Mouse (Mus musculus): ENCODE results near the gene Afmid.
A peak's percentile ranks its signal among the peaks of the same experiment; 100 is the strongest.
"Not testable (repeated sequence)": the region's sequence is repeated elsewhere in the genome, so short reads cannot be mapped to it uniquely, and the experiment has no call there.

Gene Afmid

DNA sequence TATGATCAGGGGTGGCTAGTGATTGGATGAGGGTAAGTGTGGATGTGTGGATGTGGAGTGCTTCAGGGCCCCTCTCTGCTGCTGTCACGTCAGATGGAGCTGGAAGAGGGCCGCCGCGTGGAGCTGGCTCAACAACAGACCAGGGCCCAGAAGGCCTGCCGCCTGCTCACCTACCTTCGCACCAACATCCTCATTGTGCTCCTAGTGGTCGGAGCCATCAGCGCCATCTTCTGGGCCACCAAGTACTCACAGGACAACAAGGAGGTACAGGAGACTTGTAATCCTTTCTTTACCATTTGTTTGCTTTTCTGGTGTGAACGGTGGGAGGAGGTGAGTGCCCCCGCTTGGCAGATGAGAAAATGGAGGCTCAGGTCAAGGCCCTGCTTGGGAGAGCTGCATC is 39.4 kb upstream of the Afmid start:
- H3K27me3 ChIP-seq (ENCODE audit: control insufficient read depth, insufficient read depth, low read length, poor library complexity, severe bottlenecking) = no peaks in the 10 kb centered on the region
- H3K36me3 ChIP-seq (ENCODE audit: control insufficient read depth, insufficient read depth, low read length, poor library complexity, severe bottlenecking) = peaks cover 18% of the 10 kb centered on the region
- DNase-seq (ENCODE audit: low read depth, low spot score) = peak; percentile 88

DNA sequence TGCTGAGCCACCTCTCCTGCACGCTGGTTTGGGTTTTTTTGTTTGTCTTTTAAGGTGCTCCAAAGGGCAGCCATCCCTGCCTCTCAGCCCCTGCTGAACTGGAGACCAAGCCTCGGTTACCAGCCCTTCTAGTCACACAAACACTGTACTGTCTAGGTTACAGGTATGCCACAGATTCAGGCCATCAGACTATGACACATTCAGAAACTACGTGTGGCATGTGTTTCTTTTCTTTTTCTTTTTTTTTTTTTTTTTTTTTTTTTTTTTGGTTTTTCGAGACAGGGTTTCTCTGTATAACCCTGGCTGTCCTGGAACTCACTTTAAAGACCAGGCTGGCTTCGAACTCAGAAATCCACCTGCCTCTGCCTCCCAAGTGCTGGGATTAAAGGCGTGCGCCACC is 37.2 kb upstream of the Afmid start:
- H3K36me3 ChIP-seq (ENCODE audit: control insufficient read depth, insufficient read depth, low read length, poor library complexity, severe bottlenecking) = peaks cover 20% of the 10 kb centered on the region
- not testable (repeated sequence) for H3K27me3 ChIP-seq (ENCODE audit: control insufficient read depth, insufficient read depth, low read length, poor library complexity, severe bottlenecking); DNase-seq (ENCODE audit: low read depth, low spot score)

DNA sequence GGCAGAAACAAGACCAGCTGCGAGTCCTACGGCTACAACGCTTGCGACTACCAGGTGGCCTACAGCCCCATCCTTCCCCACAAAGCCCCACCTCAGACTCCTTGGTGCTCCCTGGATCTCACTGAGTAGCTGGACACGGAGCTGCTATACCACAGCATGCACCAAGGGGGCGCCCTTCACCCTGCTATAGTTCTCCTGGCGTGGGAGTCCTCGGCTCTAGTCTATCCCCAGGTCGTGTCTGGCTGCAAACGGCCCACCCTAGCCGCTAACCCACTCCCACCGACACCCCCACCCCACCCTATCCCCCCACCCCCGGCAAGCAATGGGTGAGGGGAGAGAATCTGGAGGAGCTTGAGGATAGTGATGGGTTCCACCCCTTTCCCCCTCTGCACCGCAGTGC is 35.4 kb upstream of the Afmid start:
- DNase-seq (ENCODE audit: low read depth, low spot score) = peak; percentile 83
- Histone ChIP-seq H3K36me3 (ENCODE audit: control insufficient read depth, insufficient read depth, low read length, poor library complexity, severe bottlenecking) (peaks cover 16% of the 10 kb centered on the region), H3K27me3 (ENCODE audit: control insufficient read depth, insufficient read depth, low read length, poor library complexity, severe bottlenecking) (no peaks in the 10 kb centered on the region)

DNA sequence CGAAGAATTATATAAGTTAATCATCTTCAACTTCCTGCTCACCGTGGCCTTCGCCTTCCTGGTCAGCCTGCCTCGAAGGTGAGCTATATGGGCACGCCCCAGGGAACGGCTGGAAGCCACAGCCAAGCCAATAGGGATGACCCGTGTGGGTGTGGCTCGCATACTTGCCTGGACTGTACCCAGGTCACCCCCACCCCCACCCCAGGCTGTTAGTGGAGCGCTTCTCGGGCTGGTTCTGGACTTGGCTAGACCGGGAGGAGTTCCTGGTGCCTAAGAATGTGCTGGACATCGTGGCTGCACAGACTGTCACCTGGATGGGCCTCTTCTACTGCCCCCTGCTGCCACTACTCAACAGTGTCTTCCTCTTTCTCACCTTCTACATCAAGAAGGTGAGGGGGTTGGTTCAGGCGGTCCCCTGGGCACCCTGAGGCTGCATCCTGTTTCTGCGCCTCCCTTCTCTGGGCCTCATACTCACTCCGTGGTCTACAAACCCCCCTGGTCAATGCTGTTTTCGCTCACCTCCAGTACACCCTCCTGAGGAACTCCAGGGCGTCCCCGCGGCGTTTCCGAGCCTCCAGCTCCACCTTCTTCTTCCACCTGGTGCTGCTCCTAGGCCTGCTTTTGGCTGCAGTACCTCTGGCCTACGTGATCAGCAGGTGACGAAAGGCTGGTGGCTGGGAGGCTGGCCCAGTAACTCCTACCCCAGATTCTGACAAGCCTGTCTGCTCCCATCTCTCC is 34.9 kb upstream of the Afmid start:
- peak; percentile 73 for DNase-seq (ENCODE audit: low read depth, low spot score)
- H3K36me3 ChIP-seq (ENCODE audit: control insufficient read depth, insufficient read depth, low read length, poor library complexity, severe bottlenecking) = peaks cover 14% of the 10 kb centered on the region
- H3K27me3 ChIP-seq (ENCODE audit: control insufficient read depth, insufficient read depth, low read length, poor library complexity, severe bottlenecking) = no peaks in the 10 kb centered on the region

DNA sequence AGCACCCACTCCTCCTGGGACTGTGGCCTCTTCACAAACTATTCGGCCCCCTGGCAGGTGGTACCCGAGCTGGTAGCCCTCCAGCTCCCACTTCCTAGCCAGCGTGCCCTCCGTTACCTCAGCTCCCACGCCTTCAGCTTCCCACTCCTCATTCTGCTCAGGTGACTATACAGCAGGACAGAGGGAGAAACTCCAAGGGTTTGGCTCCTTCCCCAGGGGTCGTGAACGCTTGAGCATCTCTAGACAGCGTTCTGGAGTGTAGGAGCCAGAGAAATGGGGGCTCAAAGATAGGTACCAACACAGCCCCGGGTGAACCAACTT is 34.3 kb upstream of the Afmid start:
- peaks cover 14% of the 10 kb centered on the region for H3K36me3 ChIP-seq (ENCODE audit: control insufficient read depth, insufficient read depth, low read length, poor library complexity, severe bottlenecking)

DNA sequence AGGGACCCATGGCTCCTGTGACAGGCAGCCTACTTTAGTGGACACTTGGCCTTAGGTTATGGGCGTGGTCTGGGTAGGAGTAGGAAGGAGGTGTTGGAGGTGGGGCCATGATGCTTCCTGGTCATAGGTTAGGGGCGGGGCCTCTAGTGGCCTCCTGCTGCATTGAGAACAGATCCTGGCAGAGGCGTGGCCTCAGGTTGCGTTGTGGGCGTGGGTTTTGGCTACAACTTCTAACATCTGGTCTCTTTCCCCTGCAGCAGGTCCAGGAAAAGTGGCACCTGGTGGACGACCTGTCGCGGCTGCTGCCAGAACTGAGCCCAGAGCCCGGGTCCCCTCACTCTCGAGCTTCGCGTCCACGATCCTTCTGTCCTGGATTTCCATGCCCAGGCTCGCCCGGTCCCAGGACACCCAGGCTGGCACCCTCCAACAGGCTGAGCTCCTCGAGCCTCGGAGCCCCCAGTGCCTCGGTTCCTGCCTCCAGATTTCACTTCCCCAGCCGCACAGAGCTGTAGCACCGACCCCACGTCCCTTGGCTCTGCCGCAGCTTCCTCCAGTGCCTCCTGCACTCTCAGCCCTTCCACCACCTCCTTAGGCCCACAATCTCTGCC is 33.3 kb upstream of the Afmid start:
- peaks cover 5% of the 10 kb centered on the region for H3K36me3 ChIP-seq (ENCODE audit: control insufficient read depth, insufficient read depth, low read length, poor library complexity, severe bottlenecking)
- no peaks in the 10 kb centered on the region for H3K27me3 ChIP-seq (ENCODE audit: control insufficient read depth, insufficient read depth, low read length, poor library complexity, severe bottlenecking)
- DNase-seq (ENCODE audit: low read depth, low spot score) = peak; percentile 87

More for the DNA sequence above, 34.3 kb upstream of the Afmid start:
- no peaks in the 10 kb centered on the region for H3K27me3 ChIP-seq (ENCODE audit: control insufficient read depth, insufficient read depth, low read length, poor library complexity, severe bottlenecking)
- no peak for DNase-seq (ENCODE audit: low read depth, low spot score)

DNA sequence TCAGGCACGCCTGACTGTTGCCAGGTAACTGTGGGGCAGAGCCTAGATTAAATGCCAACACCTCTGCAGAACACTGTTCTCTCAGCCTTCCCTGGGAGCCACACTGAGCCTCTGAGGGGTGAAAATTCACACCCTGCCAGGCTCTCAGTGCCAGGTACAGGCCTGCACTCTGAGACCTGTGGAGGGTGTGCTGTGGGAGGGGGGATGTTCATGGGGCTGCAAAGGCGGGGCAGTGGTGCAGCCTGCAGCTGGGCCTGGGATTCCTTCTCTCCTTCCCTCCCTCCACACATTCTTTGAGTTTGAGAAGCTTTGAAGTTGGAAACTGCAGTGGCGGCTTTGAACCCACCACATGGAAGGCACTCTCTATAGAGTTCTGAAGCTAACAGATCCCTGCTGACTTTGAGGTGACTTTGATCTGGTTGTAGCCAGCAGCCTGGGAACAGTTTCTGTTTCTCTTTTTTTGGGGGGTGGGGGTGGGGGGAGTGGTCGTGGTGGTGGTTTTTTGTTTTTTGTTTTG is 31.6 kb upstream of the Afmid start:
- peaks cover 2% of the 10 kb centered on the region; the same call in 1 of the 2 replicates for H3K36me3 ChIP-seq (ENCODE audit: control insufficient read depth, insufficient read depth, low read length, poor library complexity, severe bottlenecking)
- no peaks in the 10 kb centered on the region for H3K27me3 ChIP-seq (ENCODE audit: control insufficient read depth, insufficient read depth, low read length, poor library complexity, severe bottlenecking)
- no peak for DNase-seq (ENCODE audit: low read depth, low spot score)

DNA sequence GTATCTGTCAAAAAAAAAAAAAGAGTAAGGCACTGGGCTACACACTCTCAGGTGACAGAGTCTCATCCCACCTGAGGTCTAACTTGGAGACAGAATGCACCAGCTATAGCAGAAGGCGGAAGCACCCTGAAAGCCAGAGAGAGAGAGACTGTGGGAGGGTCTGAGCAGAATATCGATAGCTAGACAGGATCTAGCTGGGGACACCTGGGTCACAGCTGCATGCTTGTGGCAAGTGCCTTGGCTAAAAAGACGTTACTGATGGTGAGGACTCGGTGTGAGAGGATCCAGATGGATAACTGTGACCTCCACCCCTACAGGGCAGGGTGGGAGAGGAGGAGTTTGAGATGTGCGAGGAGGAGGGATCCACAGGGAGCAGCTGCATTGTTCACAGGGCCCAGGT is 28.8 kb upstream of the Afmid start:
- H3K36me3 ChIP-seq (ENCODE audit: control insufficient read depth, insufficient read depth, low read length, poor library complexity, severe bottlenecking) = no peaks in the 10 kb centered on the region
- DNase-seq (ENCODE audit: low read depth, low spot score) = no peak
- H3K27me3 ChIP-seq (ENCODE audit: control insufficient read depth, insufficient read depth, low read length, poor library complexity, severe bottlenecking) = no peaks in the 10 kb centered on the region

DNA sequence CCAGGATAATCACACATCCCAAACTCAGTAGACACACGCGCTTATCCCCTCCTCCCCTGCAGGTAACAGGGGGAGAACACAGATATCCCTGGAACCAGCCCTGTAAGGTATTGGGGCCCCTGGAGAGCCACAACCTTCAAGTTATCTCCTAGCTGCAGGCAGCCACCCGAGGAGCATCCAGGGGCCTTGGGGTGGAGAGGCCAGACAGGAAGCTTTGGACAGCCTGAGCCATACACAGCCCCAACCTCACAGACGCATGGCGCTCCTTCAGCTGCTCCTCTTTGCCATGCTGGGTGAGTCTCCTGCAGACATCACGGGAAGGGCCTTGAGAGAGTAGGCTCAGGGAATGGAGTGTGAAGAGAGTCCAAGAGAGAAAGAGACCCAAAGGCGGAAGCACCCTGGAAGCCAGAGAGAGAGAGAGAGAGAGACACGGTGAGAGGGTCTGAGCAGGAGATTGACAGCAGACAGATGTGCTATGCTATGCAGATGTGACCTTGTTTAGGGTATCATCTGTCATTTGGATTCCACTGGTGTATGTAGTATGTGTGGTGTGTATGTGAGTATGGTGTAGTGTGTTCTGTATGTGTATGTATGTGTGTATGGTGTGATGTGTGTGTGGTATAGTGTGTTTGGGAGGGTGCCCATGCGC is 28.1 kb upstream of the Afmid start, which contains the start of gene 6030468B19Rik:
TSS of gene 6030468B19Rik (plus strand) at position 150 of the 649 bp plus-strand sequence.
- DNase-seq (ENCODE audit: low read depth, low spot score) = no peak
- Histone ChIP-seq H3K36me3 (ENCODE audit: control insufficient read depth, insufficient read depth, low read length, poor library complexity, severe bottlenecking) (no peaks in the 10 kb centered on the region), H3K27me3 (ENCODE audit: control insufficient read depth, insufficient read depth, low read length, poor library complexity, severe bottlenecking) (no peaks in the 10 kb centered on the region)

DNA sequence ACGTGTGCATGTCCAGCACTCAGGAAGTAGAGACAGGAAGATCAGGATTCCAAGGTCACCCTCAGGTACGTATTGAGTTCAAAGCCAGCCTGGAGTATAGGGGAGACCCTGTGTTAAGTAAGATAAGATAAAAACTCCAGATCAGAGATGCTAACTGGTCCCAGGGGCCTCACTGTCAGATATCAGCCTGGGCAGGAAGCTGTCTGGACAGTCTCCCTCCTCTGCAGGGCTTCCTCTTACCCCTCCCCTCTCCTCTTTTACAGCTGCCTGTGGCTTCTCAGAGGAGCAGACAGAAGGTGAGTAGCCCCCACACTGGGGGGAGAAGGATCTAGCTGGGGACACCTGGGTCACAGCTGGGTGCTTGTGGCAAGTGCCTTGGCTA is 27.6 kb upstream of the Afmid start:
- DNase-seq (ENCODE audit: low read depth, low spot score) = peak; percentile 63
- Histone ChIP-seq H3K27me3 (ENCODE audit: control insufficient read depth, insufficient read depth, low read length, poor library complexity, severe bottlenecking) (no peaks in the 10 kb centered on the region), H3K36me3 (ENCODE audit: control insufficient read depth, insufficient read depth, low read length, poor library complexity, severe bottlenecking) (no peaks in the 10 kb centered on the region)

DNA sequence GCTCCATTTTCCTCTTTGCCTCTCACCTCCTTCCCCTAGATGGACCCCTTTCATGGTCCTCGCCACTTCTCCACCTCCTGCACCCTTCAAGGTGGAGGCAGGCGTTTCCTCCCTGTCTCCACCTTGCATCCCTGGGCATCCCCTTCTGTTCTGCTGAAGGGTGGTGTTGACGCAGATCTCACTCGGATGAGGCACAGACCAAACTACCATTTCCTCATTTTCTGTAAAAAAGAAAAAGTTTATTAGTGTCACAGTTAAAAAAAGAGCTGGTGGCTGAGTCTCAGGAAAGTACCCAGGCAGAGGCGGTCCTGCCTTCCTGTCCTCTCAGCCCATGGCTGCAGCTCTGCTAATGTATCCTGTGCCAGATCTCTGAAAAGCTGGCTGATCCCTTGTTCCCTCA is 26.6 kb upstream of the Afmid start:
- H3K27me3 ChIP-seq (ENCODE audit: control insufficient read depth, insufficient read depth, low read length, poor library complexity, severe bottlenecking) = no peaks in the 10 kb centered on the region
- H3K36me3 ChIP-seq (ENCODE audit: control insufficient read depth, insufficient read depth, low read length, poor library complexity, severe bottlenecking) = no peaks in the 10 kb centered on the region
- peak; percentile 88 for DNase-seq (ENCODE audit: low read depth, low spot score)

DNA sequence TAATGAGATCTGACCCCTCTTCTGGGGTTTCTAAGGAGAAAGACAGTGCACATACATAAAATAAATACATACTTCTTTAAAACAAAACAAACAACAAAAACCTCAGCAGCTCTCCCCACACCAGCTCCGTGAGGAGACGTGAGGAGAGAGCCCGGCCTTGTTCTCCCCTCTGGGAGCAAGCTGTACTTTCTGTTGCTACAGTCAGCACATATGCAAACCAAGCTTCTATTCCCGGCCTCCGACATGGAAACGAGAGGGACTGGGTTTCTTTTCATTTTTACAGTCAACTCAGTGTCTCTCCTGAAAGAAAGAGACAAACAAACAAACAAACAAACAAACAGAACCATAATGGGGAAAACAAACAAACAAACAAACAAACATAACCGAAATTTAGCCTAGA is 25.7 kb upstream of the Afmid start:
- DNase-seq (ENCODE audit: low read depth, low spot score) = no peak
- H3K27me3 ChIP-seq (ENCODE audit: control insufficient read depth, insufficient read depth, low read length, poor library complexity, severe bottlenecking) = no peaks in the 10 kb centered on the region
- H3K36me3 ChIP-seq (ENCODE audit: control insufficient read depth, insufficient read depth, low read length, poor library complexity, severe bottlenecking) = no peaks in the 10 kb centered on the region

DNA sequence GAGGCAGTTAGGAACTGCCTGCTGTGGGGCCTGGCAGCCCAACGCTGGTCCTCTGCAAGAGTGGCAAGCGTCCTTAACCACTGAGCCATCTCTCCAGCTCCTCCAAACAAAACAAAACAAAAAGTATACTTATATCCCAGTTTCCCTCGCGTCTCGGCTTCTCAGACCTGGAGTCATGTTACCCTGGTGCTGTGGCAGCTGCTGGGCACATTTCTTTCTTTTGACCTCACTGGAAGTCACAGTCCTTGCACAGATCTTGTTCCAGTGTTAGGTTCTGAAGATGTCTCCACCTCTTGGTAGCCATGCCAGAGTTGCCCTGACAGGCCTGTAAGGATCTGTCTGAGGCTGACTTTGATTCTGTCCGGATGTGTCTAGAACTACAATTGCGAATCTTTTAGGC is 24.1 kb upstream of the Afmid start:
- no peak for DNase-seq (ENCODE audit: low read depth, low spot score)
- Histone ChIP-seq H3K36me3 (ENCODE audit: control insufficient read depth, insufficient read depth, low read length, poor library complexity, severe bottlenecking) (no peaks in the 10 kb centered on the region), H3K27me3 (ENCODE audit: control insufficient read depth, insufficient read depth, low read length, poor library complexity, severe bottlenecking) (no peaks in the 10 kb centered on the region)

DNA sequence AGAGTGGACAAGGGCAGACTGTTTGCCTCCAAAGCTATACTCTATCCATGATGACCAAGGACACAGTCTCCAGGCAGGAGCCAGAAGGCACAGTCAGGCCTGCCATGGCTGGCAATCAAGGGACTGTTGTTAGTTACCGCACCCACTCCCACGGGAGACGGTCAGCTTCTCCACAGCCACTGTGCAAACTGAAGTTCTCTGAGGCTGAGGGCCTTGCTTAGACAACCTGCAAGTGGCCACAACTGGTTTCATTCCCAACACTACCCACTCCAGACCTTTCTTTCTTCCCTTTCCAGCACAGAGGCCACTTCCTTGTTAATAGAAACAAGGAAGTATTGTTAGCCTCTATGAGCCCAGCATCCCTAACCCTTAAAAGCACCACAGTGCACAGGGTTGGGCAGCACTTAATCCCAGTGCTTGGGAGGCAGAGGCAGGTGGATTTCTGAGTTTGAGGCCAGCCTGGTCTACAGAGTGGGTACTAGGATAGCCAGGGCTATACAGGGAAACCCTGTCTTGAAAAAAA is 22.5 kb upstream of the Afmid start:
- no peaks in the 10 kb centered on the region for H3K27me3 ChIP-seq (ENCODE audit: control insufficient read depth, insufficient read depth, low read length, poor library complexity, severe bottlenecking)
- no peaks in the 10 kb centered on the region for H3K36me3 ChIP-seq (ENCODE audit: control insufficient read depth, insufficient read depth, low read length, poor library complexity, severe bottlenecking)
- DNase-seq (ENCODE audit: low read depth, low spot score) = no peak

DNA sequence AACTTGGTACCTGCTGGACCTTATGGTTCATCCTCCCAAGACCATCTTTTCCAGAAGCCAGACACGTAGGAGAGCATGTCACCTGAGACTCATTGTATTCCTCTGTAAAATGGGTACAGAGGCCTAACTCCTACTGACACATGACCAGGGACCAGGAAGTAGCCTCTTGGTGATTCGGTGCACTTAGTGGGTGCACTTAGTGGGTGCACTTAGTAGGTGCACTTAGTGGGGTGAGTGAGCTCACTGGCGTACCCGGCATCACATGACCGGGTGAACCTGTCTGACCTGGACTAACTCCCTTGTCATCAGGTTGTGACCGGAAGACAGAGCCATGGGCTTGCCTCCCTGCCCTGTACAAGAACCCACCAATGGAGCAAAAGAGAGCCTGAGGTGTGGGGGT is 18.9 kb upstream of the Afmid start:
- Histone ChIP-seq H3K27me3 (ENCODE audit: control insufficient read depth, insufficient read depth, low read length, poor library complexity, severe bottlenecking) (no peaks in the 10 kb centered on the region), H3K36me3 (ENCODE audit: control insufficient read depth, insufficient read depth, low read length, poor library complexity, severe bottlenecking) (no peaks in the 10 kb centered on the region)
- DNase-seq (ENCODE audit: low read depth, low spot score) = no peak
